Mouse (Mus musculus): ENCODE data around the gene Gm44965. TPM values are rescaled to one million over a fixed set of nuclear protein-coding genes. Genes with fewer than 3 reads are reported as not detected.

Gm44965 gene
- polyA plus RNA-seq, 1 experiment from 2014 or later: not detected

DNA sequence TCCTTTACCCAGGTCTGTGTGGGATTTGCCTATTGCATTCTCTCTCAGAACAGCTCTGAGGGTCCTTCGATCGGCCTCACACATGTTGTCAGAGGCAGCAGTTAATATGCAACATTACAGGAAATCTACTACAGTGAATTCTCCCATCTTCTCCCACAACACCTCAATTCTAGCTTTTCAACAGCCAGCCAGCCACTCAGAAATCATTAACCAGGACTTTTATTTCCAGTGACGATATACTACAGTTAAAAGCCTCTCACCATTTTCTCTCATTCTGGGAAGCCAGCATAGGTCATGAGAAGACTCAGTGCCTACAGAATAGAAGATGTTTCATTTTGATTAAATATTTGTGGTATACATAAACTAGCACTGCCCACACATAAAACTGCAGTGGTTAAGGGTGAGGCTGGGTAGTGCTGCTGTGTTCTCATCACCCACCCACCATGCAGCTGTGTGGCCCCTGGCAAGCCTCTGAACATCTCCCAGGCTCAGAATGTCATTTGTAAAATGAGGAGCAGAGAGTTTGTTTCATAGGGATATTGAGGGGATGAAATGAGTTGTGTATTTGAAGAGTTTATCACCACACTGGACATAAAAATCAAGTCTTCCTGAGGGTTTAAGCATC, 2.4 kb upstream of the Gm44965 start:
- ATAC-seq (replicated peaks; ENCODE audit: low FRiP score, low TSS enrichment, low read depth): no peak
- DNase-seq (ENCODE audit: low spot score): no peak
- Histone ChIP-seq H3K9me3 (ENCODE audit: control insufficient read depth, low read length) (peaks cover 11% of the 10 kb centered on the region), H3K4me1 (replicated peaks; ENCODE audit: control insufficient read depth, insufficient read depth, low read length) (peaks cover 11% of the 10 kb centered on the region; the same call in 1 of the 2 replicates), H3K9ac (ENCODE audit: low read length) (no peak overlapping the region), H3K27me3 (replicated peaks; ENCODE audit: control insufficient read depth, insufficient read depth, low read length) (no peaks in the 10 kb centered on the region), H3K4me2 (ENCODE audit: low read length) (no peak overlapping the region), H3K36me3 (ENCODE audit: control insufficient read depth, insufficient read depth, low read length) (peaks cover 9% of the 10 kb centered on the region), H3K27ac (ENCODE audit: low read depth) (no peak overlapping the region), H3K4me3 (ENCODE audit: low read depth, low read length) (no peak overlapping the region)
- WGBS: 85% methylated on average over 3 of the region's 3 CpGs

GRCm38 (mm10) chr6:48591871-48592270, 1.9 kb upstream of the Gm44965 start:
- Histone ChIP-seq H3K4me2 (ENCODE audit: low read length) (no peak overlapping the region), H3K36me3 (ENCODE audit: control insufficient read depth, insufficient read depth, low read length) (peaks cover 14% of the 10 kb centered on the region), H3K27me3 (replicated peaks; ENCODE audit: control insufficient read depth, insufficient read depth, low read length) (no peaks in the 10 kb centered on the region), H3K4me3 (ENCODE audit: low read depth, low read length) (no peak overlapping the region), H3K27ac (ENCODE audit: low read depth) (no peak overlapping the region), H3K9me3 (ENCODE audit: control insufficient read depth, low read length) (peaks cover 16% of the 10 kb centered on the region), H3K9ac (ENCODE audit: low read length) (no peak overlapping the region), H3K4me1 (replicated peaks; ENCODE audit: control insufficient read depth, insufficient read depth, low read length) (peaks cover 11% of the 10 kb centered on the region; the same call in 1 of the 2 replicates)
- DNase-seq (ENCODE audit: low spot score) (no peak), ATAC-seq (replicated peaks; ENCODE audit: low FRiP score, low TSS enrichment, low read depth) (no peak)
- whole genome bisulfite sequencing: 87% methylated on average over 6 of the region's 6 CpGs

DNA sequence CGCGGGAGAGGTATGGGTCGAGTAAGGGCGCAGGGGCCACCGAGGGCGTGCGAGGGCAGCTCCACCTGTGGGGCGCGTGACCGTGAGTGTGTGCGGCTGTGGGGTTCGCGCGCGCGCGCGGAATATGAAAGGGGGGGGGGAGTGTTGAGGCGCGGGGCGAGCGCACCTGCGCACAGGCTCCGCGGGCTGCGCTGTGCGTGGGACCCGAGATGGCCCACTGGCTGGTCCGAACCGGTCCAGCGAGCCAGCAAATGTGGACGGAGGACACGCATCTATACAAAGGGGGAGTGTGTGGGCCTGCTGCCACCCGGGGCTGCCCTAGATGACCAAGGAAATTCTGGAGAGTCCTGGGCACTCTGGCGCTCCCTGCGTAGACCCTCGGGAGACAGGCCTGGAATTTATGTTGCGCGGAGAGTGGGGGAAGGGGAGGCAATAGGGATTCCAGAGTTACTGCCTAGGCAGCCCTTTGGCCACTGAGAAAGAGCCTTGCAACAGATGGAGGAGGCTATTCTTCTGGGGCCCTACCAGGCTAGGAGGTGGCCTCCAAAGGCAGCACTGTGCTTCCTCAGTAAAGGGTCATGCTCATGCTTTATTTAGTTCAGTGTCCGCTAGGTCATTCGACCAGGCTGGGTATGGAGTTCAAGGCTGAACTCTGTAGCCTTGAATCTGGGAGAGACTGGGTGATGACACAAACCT, 450 bp downstream of the Gm44965 start:
- Histone ChIP-seq H3K4me2 (ENCODE audit: low read length) (peak overlapping the region; percentile 70), H3K27me3 (replicated peaks; ENCODE audit: control insufficient read depth, insufficient read depth, low read length) (no peaks in the 10 kb centered on the region), H3K36me3 (ENCODE audit: control insufficient read depth, insufficient read depth, low read length) (peaks cover 38% of the 10 kb centered on the region), H3K4me1 (replicated peaks; ENCODE audit: control insufficient read depth, insufficient read depth, low read length) (peaks cover 11% of the 10 kb centered on the region; the same call in 1 of the 2 replicates), H3K9ac (ENCODE audit: low read length) (peak overlapping the region; percentile 83), H3K9me3 (ENCODE audit: control insufficient read depth, low read length) (peaks cover 32% of the 10 kb centered on the region), H3K4me3 (ENCODE audit: low read depth, low read length) (peak overlapping the region; percentile 75), H3K27ac (ENCODE audit: low read depth) (peak overlapping the region; percentile 79)
- peak; percentile 47 for ATAC-seq (replicated peaks; ENCODE audit: low FRiP score, low TSS enrichment, low read depth)
- DNase-seq (ENCODE audit: low spot score): peak; percentile 85
- 2% methylated on average over 29 of the region's 41 CpGs for WGBS

DNA sequence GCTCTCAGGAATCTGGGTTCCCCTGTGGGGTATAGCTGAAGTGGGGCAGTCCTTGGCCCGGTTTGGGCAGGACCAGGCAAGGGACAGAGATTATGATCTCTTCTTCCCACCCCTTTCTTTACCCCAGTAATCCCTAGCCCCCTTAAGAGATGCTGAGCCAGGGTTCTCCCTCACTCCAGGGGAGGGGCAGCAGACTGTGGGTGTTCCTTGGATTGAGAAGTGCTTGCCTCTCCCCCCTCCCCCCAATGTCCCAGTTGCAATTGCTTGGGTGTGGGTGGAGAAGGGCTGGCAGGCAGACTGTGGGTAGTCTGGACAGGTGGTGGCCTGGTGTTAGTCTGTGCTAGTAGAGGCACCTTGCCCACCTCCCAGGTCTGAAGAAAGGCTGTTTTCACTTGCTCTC, 1.5 kb downstream of the Gm44965 start:
- 0 out of 2 replicates have a peak overlapping the region, but pooled peaks have one; percentile 75 for H3K4me3 ChIP-seq (ENCODE audit: low read depth, low read length)
- H3K36me3 ChIP-seq (ENCODE audit: control insufficient read depth, insufficient read depth, low read length): peaks cover 47% of the 10 kb centered on the region
- H3K4me2 ChIP-seq (ENCODE audit: low read length): peak overlapping the region; percentile 70
- peaks cover 11% of the 10 kb centered on the region; the same call in 1 of the 2 replicates for H3K4me1 ChIP-seq (replicated peaks; ENCODE audit: control insufficient read depth, insufficient read depth, low read length)
- WGBS: 33% methylated on average over 1 of the region's 1 CpGs
- peaks cover 32% of the 10 kb centered on the region for H3K9me3 ChIP-seq (ENCODE audit: control insufficient read depth, low read length)
- DNase-seq (ENCODE audit: low spot score) (no peak), ATAC-seq (replicated peaks; ENCODE audit: low FRiP score, low TSS enrichment, low read depth) (no peak)
- H3K27ac ChIP-seq (ENCODE audit: low read depth): no peak overlapping the region
- H3K27me3 ChIP-seq (replicated peaks; ENCODE audit: control insufficient read depth, insufficient read depth, low read length): no peaks in the 10 kb centered on the region
- no peak overlapping the region for H3K9ac ChIP-seq (ENCODE audit: low read length)

GRCm38 (mm10) chr6:48596545-48597232, 2.9 kb downstream of the Gm44965 start:
- Histone ChIP-seq H3K4me3 (ENCODE audit: low read depth, low read length) (no peak overlapping the region), H3K9me3 (ENCODE audit: control insufficient read depth, low read length) (peaks cover 32% of the 10 kb centered on the region), H3K9ac (ENCODE audit: low read length) (no peak overlapping the region), H3K27me3 (replicated peaks; ENCODE audit: control insufficient read depth, insufficient read depth, low read length) (no peaks in the 10 kb centered on the region), H3K36me3 (ENCODE audit: control insufficient read depth, insufficient read depth, low read length) (peaks cover 48% of the 10 kb centered on the region), H3K4me2 (ENCODE audit: low read length) (no peak overlapping the region), H3K4me1 (replicated peaks; ENCODE audit: control insufficient read depth, insufficient read depth, low read length) (peaks cover 10% of the 10 kb centered on the region; the same call in 1 of the 2 replicates), H3K27ac (ENCODE audit: low read depth) (no peak overlapping the region)
- DNase-seq (ENCODE audit: low spot score): no peak
- no peak for ATAC-seq (replicated peaks; ENCODE audit: low FRiP score, low TSS enrichment, low read depth)
- WGBS: 94% methylated on average over 45 of the region's 45 CpGs

- no peak for DNase-seq (ENCODE audit: low spot score)
- WGBS: 96% methylated on average over 27 of the region's 27 CpGs
- Histone ChIP-seq H3K9me3 (ENCODE audit: control insufficient read depth, low read length) (peaks cover 32% of the 10 kb centered on the region), H3K4me3 (ENCODE audit: low read depth, low read length) (no peak overlapping the region), H3K27me3 (replicated peaks; ENCODE audit: control insufficient read depth, insufficient read depth, low read length) (no peaks in the 10 kb centered on the region), H3K4me2 (ENCODE audit: low read length) (no peak overlapping the region), H3K9ac (ENCODE audit: low read length) (no peak overlapping the region), H3K4me1 (replicated peaks; ENCODE audit: control insufficient read depth, insufficient read depth, low read length) (peaks cover 10% of the 10 kb centered on the region; the same call in 1 of the 2 replicates), H3K27ac (ENCODE audit: low read depth) (no peak overlapping the region), H3K36me3 (ENCODE audit: control insufficient read depth, insufficient read depth, low read length) (peaks cover 48% of the 10 kb centered on the region)
- ATAC-seq (replicated peaks; ENCODE audit: low FRiP score, low TSS enrichment, low read depth): no peak
Observed at GRCm38 (mm10) chr6:48597233-48597625, 3.5 kb downstream of the Gm44965 start.

- H3K4me2 ChIP-seq (ENCODE audit: low read length): no peak overlapping the region
- H3K4me1 ChIP-seq (replicated peaks; ENCODE audit: control insufficient read depth, insufficient read depth, low read length): peaks cover 9% of the 10 kb centered on the region
- ATAC-seq (replicated peaks; ENCODE audit: low FRiP score, low TSS enrichment, low read depth) (no peak), DNase-seq (ENCODE audit: low spot score) (no peak)
- no peak overlapping the region for H3K4me3 ChIP-seq (ENCODE audit: low read depth, low read length)
- peaks cover 28% of the 10 kb centered on the region for H3K9me3 ChIP-seq (ENCODE audit: control insufficient read depth, low read length)
- WGBS: 95% methylated on average over 1 of the region's 1 CpGs
- H3K27me3 ChIP-seq (replicated peaks; ENCODE audit: control insufficient read depth, insufficient read depth, low read length): no peaks in the 10 kb centered on the region
- H3K36me3 ChIP-seq (ENCODE audit: control insufficient read depth, insufficient read depth, low read length): peaks cover 45% of the 10 kb centered on the region
- H3K27ac ChIP-seq (ENCODE audit: low read depth): no peak overlapping the region
- no peak overlapping the region for H3K9ac ChIP-seq (ENCODE audit: low read length)
Observed at GRCm38 (mm10) chr6:48600594-48600993, 6.9 kb downstream of the Gm44965 start.

DNA sequence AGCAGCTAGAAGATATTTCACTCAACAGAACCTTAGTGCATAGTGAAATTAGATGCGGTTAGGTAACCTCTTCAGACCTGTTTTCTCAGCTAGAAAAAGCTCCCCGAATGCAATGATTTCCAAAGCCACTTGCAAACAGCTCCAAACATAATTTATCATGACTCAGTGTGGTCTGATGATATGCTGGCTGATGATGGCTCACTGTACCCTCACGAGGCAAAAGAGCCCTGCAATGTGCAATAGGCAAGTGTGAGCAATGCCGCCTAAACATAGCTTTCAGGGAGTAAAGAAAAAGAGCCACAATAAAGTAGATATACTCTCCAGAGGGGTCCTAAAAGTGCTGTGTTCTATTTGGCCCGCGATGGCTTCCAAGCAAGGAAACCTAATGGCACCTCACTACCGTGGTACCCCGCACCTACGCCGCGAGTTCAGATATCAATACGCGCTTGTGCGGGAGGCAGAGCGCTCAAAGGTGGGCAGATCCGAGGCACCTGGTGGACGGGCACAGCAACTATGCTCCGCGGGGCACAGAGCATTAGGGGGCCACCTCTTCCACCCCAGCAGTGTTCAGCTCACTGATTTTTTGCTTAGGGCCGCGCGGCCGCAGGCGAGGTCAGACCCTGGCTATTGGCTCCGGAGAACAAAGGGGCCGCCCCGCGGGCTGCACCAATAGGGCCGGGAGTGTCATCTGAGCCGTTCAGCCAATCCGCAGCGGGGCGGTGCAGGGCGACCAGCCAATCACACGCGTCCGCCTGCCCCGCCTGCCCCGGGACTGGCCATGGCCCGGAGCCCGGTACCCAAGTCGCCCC, 7.7 kb downstream of the Gm44965 start, which contains the start of gene Zfp775:
Zfp775 (plus strand) TSS at position 793 of the 809 bp plus-strand sequence.
- Histone ChIP-seq H3K4me2 (ENCODE audit: low read length) (peak within 1 kb of the TSS; percentile 95), H3K4me1 (replicated peaks; ENCODE audit: control insufficient read depth, insufficient read depth, low read length) (peaks cover 9% of the 10 kb centered on the region), H3K36me3 (ENCODE audit: control insufficient read depth, insufficient read depth, low read length) (peaks cover 37% of the 10 kb centered on the region), H3K4me3 (ENCODE audit: low read depth, low read length) (peak within 1 kb of the TSS; percentile 77), H3K27ac (ENCODE audit: low read depth) (peak within 1 kb of the TSS; percentile 73), H3K27me3 (replicated peaks; ENCODE audit: control insufficient read depth, insufficient read depth, low read length) (no peaks in the 10 kb centered on the region), H3K9ac (ENCODE audit: low read length) (peak within 1 kb of the TSS; percentile 76), H3K9me3 (ENCODE audit: control insufficient read depth, low read length) (peaks cover 19% of the 10 kb centered on the region)
- whole genome bisulfite sequencing: 5% methylated on average over 42 of the region's 42 CpGs
- DNase-seq (ENCODE audit: low spot score): peak; percentile 95
- peak; percentile 100 for ATAC-seq (replicated peaks; ENCODE audit: low FRiP score, low TSS enrichment, low read depth)

All from intestine, embryonic 14.5 days (tissue).